Mouse (Mus musculus) CH12.LX (cell line): ENCODE measurements at regions not wholly inside any gene's neighbourhood (a gene's known extent, or its start where the extent isn't known, plus 50 kb on each side); places are given as distances from the start of the nearest gene placed in this dataset.

Source experiments
- CHD1 ChIP-seq: IDR thresholded peaks from 2 replicates; pipeline ENCODE4 v1.6.1; 2012; ENCODE audit warnings: low read depth, low read length, improper control_type of control experiment, inconsistent platforms
- CHD2 ChIP-seq: IDR thresholded peaks from 2 replicates; pipeline ENCODE4 v1.6.1; 2011; ENCODE audit warnings: low read length, improper control_type of control experiment
- CTCF ChIP-seq, 2 experiments: IDR thresholded peaks in 1 of 2; conservative IDR thresholded peaks in 1 of 2; 2 replicates each; pipeline ENCODE4 v1.5.1; 2011 to 2012; ENCODE audit warnings: low read depth in 2 of 2, low read length in 2 of 2, improper control_type of control experiment in 1 of 2, inconsistent platforms in 1 of 2, mild to moderate bottlenecking in 1 of 2, moderate library complexity in 1 of 2
- E2F4 ChIP-seq: IDR thresholded peaks from 2 replicates; pipeline ENCODE4 v1.6.1; 2011; ENCODE audit warnings: low read depth, low read length, improper control_type of control experiment; ENCODE audit not compliant: insufficient replicate concordance
- EP300 ChIP-seq: IDR thresholded peaks from 2 replicates; pipeline ENCODE4 v1.6.1; 2011; ENCODE audit warnings: low read length, improper control_type of control experiment
- JUN ChIP-seq: IDR thresholded peaks from 2 replicates; pipeline ENCODE4 v1.6.1; 2011; ENCODE audit warnings: low read depth, mild to moderate bottlenecking, low read length, improper control_type of control experiment, moderate library complexity; ENCODE audit not compliant: insufficient read depth
- MAX ChIP-seq: IDR thresholded peaks from 2 replicates; pipeline ENCODE4 v1.6.1; 2011; ENCODE audit warnings: low read length, improper control_type of control experiment
- MYC ChIP-seq: IDR thresholded peaks from 2 replicates; pipeline ENCODE4 v1.6.1; 2011; ENCODE audit warnings: low read depth, mild to moderate bottlenecking, improper control_type of control experiment, low read length
- NELFE ChIP-seq: IDR thresholded peaks from 2 replicates; pipeline ENCODE4 v1.6.1; 2011; ENCODE audit warnings: low read depth, low read length, improper control_type of control experiment
- POLR2A ChIP-seq: IDR thresholded peaks from 2 replicates; pipeline ENCODE4 v1.6.1; 2011; ENCODE audit warnings: low read depth, mild to moderate bottlenecking, improper control_type of control experiment, low read length
- SMC3 ChIP-seq: IDR thresholded peaks from 2 replicates; pipeline ENCODE4 v1.6.1; 2011; ENCODE audit warnings: low read depth, low read length, improper control_type of control experiment
- TCF12 ChIP-seq: IDR thresholded peaks from 2 replicates; pipeline ENCODE4 v1.6.1; 2014; ENCODE audit warnings: low read depth, mild to moderate bottlenecking, inconsistent platforms, low read length, improper control_type of control experiment
- ZKSCAN1 ChIP-seq: IDR thresholded peaks from 2 replicates; pipeline ENCODE4 v1.6.1; 2012; ENCODE audit warnings: low read depth, inconsistent platforms, low read length, improper control_type of control experiment, borderline replicate concordance
- ZMIZ1 ChIP-seq: IDR thresholded peaks from 2 replicates; pipeline ENCODE4 v1.6.1; 2012; ENCODE audit warnings: low read depth, mild to moderate bottlenecking, inconsistent platforms, low read length, improper control_type of control experiment

GRCm38 (mm10) chr12:64045528-64045927 is 429.0 kb downstream of the Fscb start:
- TF ChIP-seq EP300 (no peak), CTCF (conservative IDR thresholded peaks at IDR 0.05 in 1 of 2, IDR thresholded peaks at IDR 0.05 in 1 of 2; ENCODE audit: low read depth in 2 of 2, low read length in 2 of 2) (no peak), MAX (no peak), ZMIZ1 (no peak), CHD2 (no peak), CHD1 (no peak), TCF12 (no peak), ZKSCAN1 (no peak), POLR2A (no peak), E2F4 (no peak), SMC3 (no peak), JUN (no peak), MYC (no peak), NELFE (no peak)
